Mouse (Mus musculus): Measurements from ENCODE around the gene 2010111I01Rik. TPM values are rescaled to one million over a fixed set of nuclear protein-coding genes. Genes with fewer than 3 reads are reported as not detected.

Gene 2010111I01Rik
- total and polyA plus RNA-seq, 3 experiments = 13.3 to 19.8 (median 14.4) TPM

- in situ Hi-C loops (cut with MboI; ENCODE audit: low pct_ligation_motif_present, low pct_unique_long_range_greater_than_20kb, low sequenced_read_pairs) (loop anchor here (5.0 to 25.0 kb wide), 2 partner anchors 188 to 712 kb away; no protein-coding TSS in a partner anchor), dilution Hi-C loops (cut with MboI; ENCODE audit: extremely low pct_ligation_motif_present, extremely low pct_unique_long_range_greater_than_20kb, low sequenced_read_pairs) (no loop called here)
- no peaks in the 10 kb centered on the region for H3K79me2 ChIP-seq (replicated peaks; ENCODE audit: control insufficient read depth, extremely low read depth, insufficient read depth, poor library complexity, severe bottlenecking)
- no peaks in the 10 kb centered on the region for H3K9me3 ChIP-seq (replicated peaks; ENCODE audit: low read length)
- no peak overlapping the region for H3K4me2 ChIP-seq (ENCODE audit: insufficient read depth, low read depth, poor library complexity, severe bottlenecking)
- H3K27ac ChIP-seq (ENCODE audit: insufficient read depth, low read depth) = no peak overlapping the region
- no peak overlapping the region for H3K9ac ChIP-seq (ENCODE audit: insufficient read depth, low read depth)
- H3K27me3 ChIP-seq (replicated peaks) = no peaks in the 10 kb centered on the region
- no peak overlapping the region for H3K4me3 ChIP-seq (replicated peaks in 1 of 3; ENCODE audit: low read depth in 2 of 3, low read length in 2 of 3, poor library complexity in 1 of 3)
- peaks cover 0 to 47% of the 10 kb centered on the region in 2 experiments for H3K36me3 ChIP-seq (replicated peaks in 1 of 2; ENCODE audit: control insufficient read depth in 1 of 2, insufficient read depth in 1 of 2, low read length in 1 of 2)
- no peak for DNase-seq (ENCODE audit: extremely low read depth)
- no peak for TF ChIP-seq USF2 (conservative IDR thresholded peaks at IDR 0.05; ENCODE audit: low read depth, low read length)
- TF ChIP-seq SIN3A (IDR thresholded peaks at IDR 0.05; ENCODE audit: low read length) = no peak
- no peak for TF ChIP-seq ETS1 (conservative IDR thresholded peaks at IDR 0.05; ENCODE audit: low read depth, low read length)
- no peak for TF ChIP-seq NELFE (IDR thresholded peaks at IDR 0.05; ENCODE audit: low read depth, low read length)
- no peak for TF ChIP-seq NRF1 (IDR thresholded peaks at IDR 0.05; ENCODE audit: low read depth, low read length)
- TF ChIP-seq RAD21 (IDR thresholded peaks at IDR 0.05; ENCODE audit: low read depth, low read length) = no peak
- no peak for TF ChIP-seq ZC3H11A (IDR thresholded peaks at IDR 0.05; ENCODE audit: low read depth, low read length)
- no peak for TF ChIP-seq MAX (IDR thresholded peaks at IDR 0.05; ENCODE audit: low read length)
- TF ChIP-seq ZNF384 (IDR thresholded peaks at IDR 0.05; ENCODE audit: low read depth, low read length) = no peak
- peaks cover 0 to 10% of the 10 kb centered on the region in 2 experiments; a peak in 2 of 4 replicates for H3K4me1 ChIP-seq (ENCODE audit: control insufficient read depth in 1 of 2, insufficient read depth in 2 of 2)
Measured at GRCm38 (mm10) chr13:63324978-63325848, 360.5 kb downstream of the 2010111I01Rik start.

- Histone ChIP-seq H3K79me2 (replicated peaks; ENCODE audit: control insufficient read depth, extremely low read depth, insufficient read depth, poor library complexity, severe bottlenecking) (no peaks in the 10 kb centered on the region), H3K4me3 (replicated peaks in 1 of 3; ENCODE audit: low read depth in 2 of 3, low read length in 2 of 3, poor library complexity in 1 of 3) (no peak overlapping the region), H3K36me3 (replicated peaks in 1 of 2; ENCODE audit: control insufficient read depth in 1 of 2, insufficient read depth in 1 of 2, low read length in 1 of 2) (peaks cover 0 to 49% of the 10 kb centered on the region in 2 experiments), H3K27ac (ENCODE audit: insufficient read depth, low read depth) (no peak overlapping the region), H3K9ac (ENCODE audit: insufficient read depth, low read depth) (no peak overlapping the region), H3K27me3 (replicated peaks) (no peaks in the 10 kb centered on the region), H3K4me2 (ENCODE audit: insufficient read depth, low read depth, poor library complexity, severe bottlenecking) (no peak overlapping the region), H3K4me1 (ENCODE audit: control insufficient read depth in 1 of 2, insufficient read depth in 2 of 2) (peaks cover 0 to 10% of the 10 kb centered on the region in 2 experiments; a peak in 2 of 4 replicates), H3K9me3 (replicated peaks; ENCODE audit: low read length) (no peaks in the 10 kb centered on the region)
- DNase-seq (ENCODE audit: extremely low read depth) = no peak
- no peak for TF ChIP-seq ZKSCAN1 (IDR thresholded peaks at IDR 0.05; ENCODE audit: borderline replicate concordance, low read depth, low read length)
- dilution Hi-C loops (cut with MboI; ENCODE audit: extremely low pct_ligation_motif_present, extremely low pct_unique_long_range_greater_than_20kb, low sequenced_read_pairs) = no loop called here
- in situ Hi-C loops (cut with MboI; ENCODE audit: low pct_ligation_motif_present, low pct_unique_long_range_greater_than_20kb, low sequenced_read_pairs) = loop anchor here (5.0 to 25.0 kb wide), 2 partner anchors 189 to 711 kb away; no protein-coding TSS in a partner anchor
Measured at GRCm38 (mm10) chr13:63326015-63326414, 361.3 kb downstream of the 2010111I01Rik start.

Measured in CH12.LX (cell line).